Mouse (Mus musculus) lung, postnatal 0 days (tissue): Measurements from ENCODE around the gene Spz1.

ENCODE experiments used
- CTCF ChIP-seq: IDR thresholded peaks from 2 replicates; pipeline ENCODE4 v1.5.1; 2016; ENCODE audit warnings: antibody characterized with exemption, mild to moderate bottlenecking
- EP300 ChIP-seq: IDR thresholded peaks from 2 replicates; pipeline ENCODE4 v1.6.1; 2016; ENCODE audit warnings: antibody characterized with exemption, mild to moderate bottlenecking, control low read depth

DNA sequence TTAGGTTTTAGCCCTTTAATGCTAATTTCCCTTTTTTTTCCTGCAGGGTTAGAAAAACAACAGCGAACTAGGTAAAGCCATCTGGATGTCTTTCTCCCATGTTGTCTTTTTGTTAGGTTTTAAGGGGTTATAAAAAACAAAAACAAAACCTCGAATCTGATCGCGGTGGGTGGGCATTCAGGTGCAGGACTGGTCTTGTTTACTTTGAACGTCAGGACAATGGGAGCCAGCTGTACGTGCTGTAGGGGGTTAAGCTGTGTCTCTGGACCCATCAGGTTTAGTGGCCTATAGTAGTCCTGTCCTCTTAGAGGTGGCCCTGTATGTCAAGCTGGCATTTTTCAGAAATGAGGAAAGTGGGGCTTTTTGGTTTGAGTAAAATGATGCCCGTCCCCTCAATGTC, 35.9 kb upstream of the Spz1 start:
- TF ChIP-seq CTCF (no peak), EP300 (no peak)
